Mouse (Mus musculus) hindbrain, embryonic 15.5 days (tissue): Measurements from ENCODE around the gene Rpl9. TPM values are rescaled to one million over a fixed set of nuclear protein-coding genes. Genes with fewer than 3 reads are reported as not detected.

ENCODE experiments used
- ATAC-seq: fragments of 200-750 bp; cut with Nextera tagmentation; 2 replicates; pipeline ENCODE4 v1.8.0; 2017; ENCODE audit warnings: low read depth, moderate number of reproducible peaks, moderate TSS enrichment; ENCODE audit not compliant: low FRiP score
- H3K27ac ChIP-seq: fragments of 300-500 bp; sonication (generic); replicated peaks from 2 replicates; pipeline ENCODE4 v1.5.1; 2015; ENCODE audit warnings: mild to moderate bottlenecking, inconsistent platforms
- H3K27me3 ChIP-seq: fragments of 300-500 bp; sonication (generic); 2 replicates; pipeline ENCODE4 v1.6.1; 2015; ENCODE audit warnings: control low read depth, inconsistent platforms
- H3K36me3 ChIP-seq: fragments of 300-500 bp; sonication (generic); 2 replicates; pipeline ENCODE4 v1.6.1; 2015; ENCODE audit warnings: control low read depth, inconsistent platforms
- H3K4me1 ChIP-seq: fragments of 300-500 bp; sonication (generic); replicated peaks from 2 replicates; pipeline ENCODE4 v1.6.1; 2015; ENCODE audit warnings: control low read depth, inconsistent platforms
- H3K4me2 ChIP-seq: fragments of 300-500 bp; sonication (generic); 2 replicates; pipeline ENCODE4 v1.6.1; 2015; ENCODE audit warnings: moderate library complexity, mild to moderate bottlenecking, inconsistent platforms
- H3K4me3 ChIP-seq: fragments of 300-500 bp; sonication (generic); 2 replicates; pipeline ENCODE4 v1.5.1; 2015; ENCODE audit warnings: mild to moderate bottlenecking, inconsistent platforms
- H3K9ac ChIP-seq: fragments of 300-500 bp; sonication (generic); 2 replicates; pipeline ENCODE4 v1.6.1; 2015; ENCODE audit warnings: inconsistent platforms
- H3K9me3 ChIP-seq: fragments of 300-500 bp; sonication (generic); 2 replicates; pipeline ENCODE4 v1.6.1; 2016; ENCODE audit warnings: control low read depth, inconsistent platforms
- WGBS: fragments of 180-500 bp; shearing (Covaris S2); methylation state at CpG from one replicate; pipeline ENCODE4 v1.1.7; 2015; 5-methylcytosine and 5-hydroxymethylcytosine counted together
- polyA plus RNA-seq: library from polyadenylated mRNA; unstranded; fragments of >200 nt; fragmentation: Nextera tagmentation; extraction: Ambion mirVana; gene quantifications from 2 replicates; pipeline ENCODE4 v1.2.1, GENCODE M21; 2015

The Rpl9 gene
- 520 and 546 TPM in 2 replicates for polyA plus RNA-seq

GRCm38 (mm10) chr5:65390648-65391644 is at the start of gene Rpl9, which contains the start of gene Lias:
Rpl9 (minus strand) TSS chr5:65391444.
Lias (plus strand) TSS chr5:65391497.
- under 1% methylated on average over 83 of the region's 83 CpGs for WGBS

GRCm38 (mm10) chr5:65438041-65438440 is 46.8 kb upstream of the Rpl9 start:
- Histone ChIP-seq H3K36me3 (no peaks in the 10 kb centered on the region), H3K27me3 (no peaks in the 10 kb centered on the region), H3K4me2 (no peak overlapping the region), H3K9me3 (no peaks in the 10 kb centered on the region), H3K4me1 (peaks cover 21% of the 10 kb centered on the region), H3K4me3 (no peak overlapping the region), H3K27ac (no peak overlapping the region), H3K9ac (no peak overlapping the region)
- ATAC-seq, result no peak

More at GRCm38 (mm10) chr5:65390648-65391644, at the start of gene Rpl9, which contains the start of gene Lias:
- Histone ChIP-seq H3K27me3 (no peaks in the 10 kb centered on the region), H3K27ac (peak within 1 kb of the TSS; percentile 85), H3K4me2 (peak within 1 kb of the TSS; percentile 86), H3K36me3 (peaks cover 32% of the 10 kb centered on the region), H3K4me3 (peak within 1 kb of the TSS; percentile 83), H3K9ac (peak within 1 kb of the TSS; percentile 92), H3K9me3 (no peaks in the 10 kb centered on the region), H3K4me1 (peaks cover 33% of the 10 kb centered on the region)
- ATAC-seq, result peak; percentile 95

GRCm38 (mm10) chr5:65435806-65436561 is 44.7 kb upstream of the Rpl9 start, which contains the start of gene Ugdh:
Ugdh (minus strand) TSS chr5:65435949.
- peak within 1 kb of the TSS; percentile 76 for H3K4me3 ChIP-seq
- under 1% methylated on average over 51 of the region's 51 CpGs for WGBS

GRCm38 (mm10) chr5:65435363-65435805 is 44.1 kb upstream of the Rpl9 start:
- Histone ChIP-seq H3K9ac (peak overlapping the region; percentile 80), H3K36me3 (no peaks in the 10 kb centered on the region), H3K27ac (peak overlapping the region; percentile 89), H3K4me1 (peaks cover 21% of the 10 kb centered on the region), H3K27me3 (no peaks in the 10 kb centered on the region), H3K4me3 (peak overlapping the region; percentile 76), H3K4me2 (peak overlapping the region; percentile 71), H3K9me3 (no peaks in the 10 kb centered on the region)
- ATAC-seq, result no peak; the same call in 1 of the 2 replicates
- WGBS, result under 1% methylated on average over 47 of the region's 47 CpGs

More at GRCm38 (mm10) chr5:65435806-65436561, 44.7 kb upstream of the Rpl9 start, which contains the start of gene Ugdh:
- H3K36me3 ChIP-seq, result no peaks in the 10 kb centered on the region
- H3K4me1 ChIP-seq, result peaks cover 21% of the 10 kb centered on the region
- peak; percentile 97 for ATAC-seq
- no peaks in the 10 kb centered on the region for H3K9me3 ChIP-seq
- H3K4me2 ChIP-seq, result peak within 1 kb of the TSS; percentile 71
- H3K27ac ChIP-seq, result peak within 1 kb of the TSS; percentile 89
- no peaks in the 10 kb centered on the region for H3K27me3 ChIP-seq
- peak within 1 kb of the TSS; percentile 80 for H3K9ac ChIP-seq

- peak; percentile 47; the same call in 1 of the 2 replicates for ATAC-seq
- peaks cover 21% of the 10 kb centered on the region for H3K4me1 ChIP-seq
Observed at GRCm38 (mm10) chr5:65434471-65435362, 43.5 kb upstream of the Rpl9 start.

GRCm38 (mm10) chr5:65429441-65429840 is 38.2 kb upstream of the Rpl9 start:
- 87% methylated on average over 5 of the region's 5 CpGs for WGBS
- no peak for ATAC-seq
- H3K27ac ChIP-seq, result no peak overlapping the region

More at GRCm38 (mm10) chr5:65434471-65435362, 43.5 kb upstream of the Rpl9 start:
- H3K27ac ChIP-seq, result peak overlapping the region; percentile 89
- peak overlapping the region; percentile 71 for H3K4me2 ChIP-seq
- peak overlapping the region; percentile 76 for H3K4me3 ChIP-seq
- H3K27me3 ChIP-seq, result no peaks in the 10 kb centered on the region
- no peaks in the 10 kb centered on the region for H3K9me3 ChIP-seq
- H3K9ac ChIP-seq, result peak overlapping the region; percentile 80
- no peaks in the 10 kb centered on the region for H3K36me3 ChIP-seq
- 4% methylated on average over 15 of the region's 15 CpGs for WGBS

GRCm38 (mm10) chr5:65428321-65428720 is 37.1 kb upstream of the Rpl9 start:
- Histone ChIP-seq H3K4me1 (peaks cover 2% of the 10 kb centered on the region), H3K36me3 (peaks cover 30% of the 10 kb centered on the region), H3K4me2 (no peak overlapping the region), H3K4me3 (no peak overlapping the region), H3K9ac (no peak overlapping the region), H3K9me3 (no peaks in the 10 kb centered on the region), H3K27me3 (no peaks in the 10 kb centered on the region), H3K27ac (no peak overlapping the region)
- 53% methylated on average over 4 of the region's 4 CpGs for WGBS
- no peak for ATAC-seq

More at GRCm38 (mm10) chr5:65429441-65429840, 38.2 kb upstream of the Rpl9 start:
- Histone ChIP-seq H3K9ac (no peak overlapping the region), H3K4me3 (no peak overlapping the region), H3K9me3 (no peaks in the 10 kb centered on the region), H3K27me3 (no peaks in the 10 kb centered on the region), H3K4me1 (peaks cover 12% of the 10 kb centered on the region), H3K4me2 (no peak overlapping the region), H3K36me3 (peaks cover 24% of the 10 kb centered on the region)

- 95% methylated on average over 5 of the region's 5 CpGs for WGBS
- no peak overlapping the region for H3K27ac ChIP-seq
- H3K4me2 ChIP-seq, result no peak overlapping the region
- H3K4me1 ChIP-seq, result no peaks in the 10 kb centered on the region
- no peak overlapping the region for H3K9ac ChIP-seq
- peaks cover 59% of the 10 kb centered on the region for H3K36me3 ChIP-seq
- no peak overlapping the region for H3K4me3 ChIP-seq
- no peaks in the 10 kb centered on the region for H3K27me3 ChIP-seq
- no peaks in the 10 kb centered on the region for H3K9me3 ChIP-seq
- no peak for ATAC-seq
Observed at GRCm38 (mm10) chr5:65425251-65425650, 34.0 kb upstream of the Rpl9 start.

- WGBS, result 91% methylated on average over 6 of the region's 6 CpGs
- ATAC-seq, result no peak
Observed at GRCm38 (mm10) chr5:65424215-65424614, 33.0 kb upstream of the Rpl9 start.

GRCm38 (mm10) chr5:65422803-65423202 is 31.6 kb upstream of the Rpl9 start:
- H3K36me3 ChIP-seq, result peaks cover 77% of the 10 kb centered on the region
- ATAC-seq, result no peak

More at GRCm38 (mm10) chr5:65424215-65424614, 33.0 kb upstream of the Rpl9 start:
- no peak overlapping the region for H3K27ac ChIP-seq
- no peaks in the 10 kb centered on the region for H3K27me3 ChIP-seq
- H3K4me1 ChIP-seq, result no peaks in the 10 kb centered on the region
- H3K9ac ChIP-seq, result no peak overlapping the region
- no peaks in the 10 kb centered on the region for H3K9me3 ChIP-seq
- H3K4me3 ChIP-seq, result no peak overlapping the region
- H3K36me3 ChIP-seq, result peaks cover 66% of the 10 kb centered on the region
- H3K4me2 ChIP-seq, result no peak overlapping the region

GRCm38 (mm10) chr5:65420822-65421221 is 29.6 kb upstream of the Rpl9 start:
- peaks cover 77% of the 10 kb centered on the region for H3K36me3 ChIP-seq
- no peak overlapping the region for H3K27ac ChIP-seq
- H3K9ac ChIP-seq, result no peak overlapping the region
- H3K27me3 ChIP-seq, result no peaks in the 10 kb centered on the region
- 86% methylated on average over 6 of the region's 6 CpGs for WGBS
- no peak for ATAC-seq
- no peaks in the 10 kb centered on the region for H3K9me3 ChIP-seq
- H3K4me2 ChIP-seq, result no peak overlapping the region
- H3K4me3 ChIP-seq, result no peak overlapping the region
- H3K4me1 ChIP-seq, result no peaks in the 10 kb centered on the region

More at GRCm38 (mm10) chr5:65422803-65423202, 31.6 kb upstream of the Rpl9 start:
- Histone ChIP-seq H3K9ac (no peak overlapping the region), H3K27ac (no peak overlapping the region), H3K4me3 (no peak overlapping the region), H3K4me2 (no peak overlapping the region), H3K4me1 (no peaks in the 10 kb centered on the region), H3K27me3 (no peaks in the 10 kb centered on the region), H3K9me3 (no peaks in the 10 kb centered on the region)
- 93% methylated on average over 8 of the region's 8 CpGs for WGBS
